Mouse (Mus musculus) left cerebral cortex, adult 18-20 months (tissue): ENCODE results near the gene Tmem14c. TPM values are rescaled to one million over a fixed set of nuclear protein-coding genes. Genes with fewer than 3 reads are reported as not detected.
A peak's percentile ranks its signal among the peaks of the same experiment; 100 is the strongest.
"Not testable (repeated sequence)": the region's sequence is repeated elsewhere in the genome, so short reads cannot be mapped to it uniquely, and the experiment has no call there.

Experiments
- DNase-seq, 2 experiments: peaks; one replicate each; pipeline ENCODE4 v3.0.0; 2021 to 2022; ENCODE audit warnings: low spot score in 2 of 2, mixed read lengths in 1 of 2
- long read RNA-seq, 2 experiments: library from polyadenylated mRNA; stranded (forward); transcript quantifications; one replicate each; pipeline ENCODE4 v2.0.0; 2021
- total RNA-seq, 2 experiments: library from RNA; stranded (reverse); gene quantifications; 2 replicates each; pipeline ENCODE4 v1.2.3; 2021

Tmem14c gene
- 10 to 100 TPM; 52.6 to 58.6 TPM for total RNA-seq
- long read RNA-seq, experiment 1, transcript Tmem14c-201 (6 exons, 914 nt) = major isoform, 32 of 41 reads
- long read RNA-seq, experiment 1, partial matches to known transcripts = 1 of 41 reads
- long read RNA-seq, experiment 1, other reads (novel, unspliced or antisense) = 8 of 41 reads
- long read RNA-seq, experiment 2, transcript Tmem14c-201 (6 exons, 914 nt) = major isoform, 23 of 43 reads
- long read RNA-seq, experiment 2, partial matches to known transcripts = 4 of 43 reads
- long read RNA-seq, experiment 2, other reads (novel, unspliced or antisense) = 16 of 43 reads

- DNase-seq = peak; percentile 95 to 96
These were observed at the start of gene Tmem14c for GRCm38 (mm10) chr13:41015829-41016634. Tmem14c (plus strand) TSS chr13:41016292.

- no peak for DNase-seq
These were observed 48.5 kb upstream of the Tmem14c start for GRCm38 (mm10) chr13:40967609-40968008.

DNA sequence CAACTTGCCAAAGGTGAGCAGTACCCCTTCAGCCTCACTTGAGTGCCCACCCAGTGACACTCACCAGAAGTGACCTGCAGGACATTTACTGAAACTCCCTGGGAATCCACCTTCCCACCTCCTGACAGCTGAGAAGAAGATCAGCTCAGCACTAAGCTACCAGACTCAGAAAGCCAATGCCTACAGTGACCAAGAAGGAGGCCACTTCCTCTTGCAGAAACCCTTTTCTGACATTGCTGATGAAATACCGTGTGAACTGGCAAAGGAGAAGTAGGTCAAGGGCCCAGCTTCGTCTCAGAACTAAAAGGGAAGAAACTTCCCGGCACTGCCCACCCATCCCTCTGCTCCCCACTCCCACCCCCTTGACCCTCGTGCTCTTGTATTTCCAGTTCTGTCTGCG is 47.5 kb upstream of the Tmem14c start:
- DNase-seq = no peak

DNA sequence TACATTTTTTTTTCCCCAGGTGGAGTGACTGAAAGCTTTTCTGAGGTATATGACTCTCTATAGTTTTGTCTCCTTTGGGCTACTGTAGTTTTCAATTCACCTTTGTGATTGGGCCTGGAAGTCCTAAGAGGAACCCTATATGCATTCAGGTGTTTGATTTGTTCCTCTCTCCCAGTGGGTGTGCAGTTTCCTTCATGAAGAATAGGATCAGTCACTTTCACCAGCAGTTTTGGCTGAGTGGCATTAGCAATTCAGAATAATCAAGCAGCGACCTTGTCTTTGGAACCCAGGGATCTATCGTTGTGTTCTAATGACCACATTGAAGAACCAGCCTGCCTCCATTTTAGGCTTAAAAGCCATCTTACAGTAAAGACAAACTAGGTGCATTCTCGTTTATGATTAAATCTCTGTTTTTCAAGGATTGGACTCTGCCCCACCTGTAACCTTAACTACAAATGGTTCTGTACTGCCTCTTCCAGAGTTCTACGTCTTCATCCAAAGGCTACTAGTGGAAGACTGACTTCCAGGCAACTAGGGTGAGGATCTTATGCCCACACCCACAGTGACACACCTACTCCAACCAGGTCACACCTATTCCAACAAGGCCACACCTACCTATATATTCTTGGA is 46.2 kb upstream of the Tmem14c start:
- DNase-seq = no peak

DNA sequence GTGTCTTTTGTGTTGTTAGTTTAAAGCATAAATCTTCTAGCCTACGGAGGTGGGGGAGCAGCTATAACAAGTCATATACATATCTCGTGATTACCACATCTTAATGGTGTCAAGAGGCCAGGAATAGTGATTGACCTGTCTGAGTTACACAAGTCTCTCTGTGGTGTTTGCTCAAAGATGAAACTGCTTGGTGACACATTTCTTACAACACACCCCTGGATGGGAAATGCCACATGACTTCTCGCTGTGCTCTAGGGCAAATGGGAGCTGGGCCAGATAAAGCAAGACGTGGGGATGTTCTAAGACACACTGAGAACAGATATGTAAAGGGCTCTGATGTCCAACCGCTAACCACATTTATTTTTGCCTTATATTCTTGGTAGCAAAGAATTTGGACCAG is 44.8 kb upstream of the Tmem14c start:
- no peak for DNase-seq

DNA sequence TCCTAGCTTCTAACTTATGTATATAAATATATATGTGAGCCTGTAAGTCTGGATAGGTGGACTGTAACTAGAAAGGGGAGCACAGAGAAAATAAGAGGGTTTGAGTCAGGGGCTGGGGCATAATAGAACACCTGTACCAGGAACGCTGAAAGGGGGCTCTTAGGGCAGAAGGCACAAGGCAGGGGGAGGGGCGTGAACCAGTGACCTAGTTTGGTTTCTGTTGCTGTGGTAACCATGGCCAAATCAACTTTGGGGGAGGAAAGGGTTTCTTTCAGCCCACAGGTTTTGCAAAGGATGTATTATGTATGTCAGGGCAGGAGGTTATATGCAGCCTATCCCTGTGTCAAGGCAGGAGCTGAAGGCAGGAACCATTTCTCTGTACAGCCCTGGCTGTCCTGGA is 44.3 kb upstream of the Tmem14c start:
- DNase-seq = no peak

DNA sequence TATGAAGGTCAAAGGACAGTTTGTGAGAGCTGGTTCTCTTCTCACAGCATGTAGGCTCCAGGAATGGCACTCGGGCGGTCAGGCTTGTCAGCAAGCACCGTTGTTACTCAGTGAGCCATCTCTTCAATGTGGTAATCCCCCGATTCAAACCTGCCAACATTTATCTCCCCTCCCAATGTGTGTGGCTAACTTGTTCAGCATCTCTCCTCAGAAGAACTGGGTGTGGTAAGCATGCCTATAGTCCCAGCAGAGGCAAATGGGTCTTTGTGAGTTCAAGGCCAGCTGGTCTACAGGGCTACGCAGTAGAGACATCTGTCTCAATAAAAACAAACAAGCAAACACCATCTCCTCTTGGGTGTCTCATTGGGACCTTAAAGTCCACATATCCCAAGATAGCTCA is 43.1 kb upstream of the Tmem14c start:
- DNase-seq = no peak

DNA sequence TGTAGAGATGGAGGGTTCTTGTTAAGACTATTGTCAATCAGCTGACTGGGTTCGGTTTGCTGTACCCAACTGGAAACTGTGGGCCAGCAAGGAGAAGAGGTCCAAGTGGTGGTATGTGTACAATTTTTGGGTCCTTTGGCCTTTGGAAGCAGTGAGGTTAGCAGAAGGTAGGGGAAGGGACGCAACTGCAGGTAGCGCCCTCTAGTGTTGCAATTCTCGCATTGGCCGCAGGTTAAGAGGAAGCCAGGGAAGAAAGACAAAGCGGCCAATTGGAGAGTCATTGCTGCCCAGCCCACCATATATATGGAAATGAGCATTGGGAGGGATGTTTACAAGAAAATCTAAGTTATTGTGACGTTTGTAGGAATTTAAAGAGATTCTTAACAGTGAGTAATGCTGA is 38.5 kb upstream of the Tmem14c start:
- peak; percentile 34 to 60 for DNase-seq

DNA sequence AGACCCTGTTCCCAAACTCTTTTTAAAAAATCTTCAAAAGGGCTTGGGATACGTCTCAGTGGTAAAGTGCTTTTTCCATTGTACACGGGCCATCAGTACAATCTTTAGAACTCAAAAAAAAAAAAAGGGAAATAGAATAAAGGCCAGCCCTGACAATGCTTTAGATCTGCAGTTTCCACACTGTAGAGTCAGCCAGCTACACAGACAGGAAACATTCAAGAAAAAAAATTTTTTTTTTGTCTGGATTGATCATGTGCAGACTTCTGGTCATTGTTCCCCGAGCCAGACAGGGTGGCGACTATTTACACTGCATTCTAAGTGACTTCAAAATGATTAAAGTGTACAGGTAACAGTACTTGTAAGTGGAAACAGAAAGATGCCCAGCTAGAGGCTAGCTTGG is 37.4 kb upstream of the Tmem14c start:
- no peak for DNase-seq

DNA sequence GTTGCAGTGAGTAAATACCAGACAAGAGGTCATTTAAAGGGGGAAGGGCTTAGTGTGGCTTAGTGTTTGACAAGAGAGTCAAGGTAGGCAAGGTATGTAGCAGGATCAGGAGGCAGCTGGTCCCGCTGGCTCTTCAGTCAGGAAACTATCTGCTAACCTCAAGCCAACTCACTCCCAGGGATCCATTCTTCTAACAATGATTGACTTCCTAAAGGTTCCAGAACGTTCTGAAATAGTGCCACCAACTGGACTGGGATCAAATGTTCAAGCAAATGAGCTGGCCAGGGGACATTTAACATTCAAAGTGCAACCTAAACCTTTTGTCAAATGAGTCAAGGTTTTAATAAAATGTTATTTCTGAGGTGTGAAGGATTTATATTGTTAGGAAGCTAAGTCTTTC is 36.8 kb upstream of the Tmem14c start:
- DNase-seq = no peak

- DNase-seq = no peak
These were observed 33.3 kb upstream of the Tmem14c start for GRCm38 (mm10) chr13:40982759-40983158.

DNA sequence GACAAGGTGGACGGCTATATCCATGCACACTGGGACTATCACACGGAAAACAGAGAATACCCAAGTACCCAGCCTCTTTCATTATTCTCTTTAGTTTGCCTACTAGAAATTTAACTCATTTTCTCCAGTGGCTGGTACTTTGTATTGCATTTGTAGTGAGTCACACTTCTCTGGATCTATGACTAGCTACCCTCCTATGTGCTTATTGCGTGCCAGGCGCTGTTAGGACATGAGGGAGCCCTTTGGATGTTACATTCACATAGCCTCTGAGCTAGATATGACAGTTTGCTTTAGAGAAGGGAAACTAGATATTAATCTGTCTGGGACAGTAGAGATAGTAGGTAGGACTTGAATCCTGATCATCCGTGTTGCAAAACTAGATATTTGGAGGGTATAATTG is 30.0 kb upstream of the Tmem14c start:
- DNase-seq = no peak

DNA sequence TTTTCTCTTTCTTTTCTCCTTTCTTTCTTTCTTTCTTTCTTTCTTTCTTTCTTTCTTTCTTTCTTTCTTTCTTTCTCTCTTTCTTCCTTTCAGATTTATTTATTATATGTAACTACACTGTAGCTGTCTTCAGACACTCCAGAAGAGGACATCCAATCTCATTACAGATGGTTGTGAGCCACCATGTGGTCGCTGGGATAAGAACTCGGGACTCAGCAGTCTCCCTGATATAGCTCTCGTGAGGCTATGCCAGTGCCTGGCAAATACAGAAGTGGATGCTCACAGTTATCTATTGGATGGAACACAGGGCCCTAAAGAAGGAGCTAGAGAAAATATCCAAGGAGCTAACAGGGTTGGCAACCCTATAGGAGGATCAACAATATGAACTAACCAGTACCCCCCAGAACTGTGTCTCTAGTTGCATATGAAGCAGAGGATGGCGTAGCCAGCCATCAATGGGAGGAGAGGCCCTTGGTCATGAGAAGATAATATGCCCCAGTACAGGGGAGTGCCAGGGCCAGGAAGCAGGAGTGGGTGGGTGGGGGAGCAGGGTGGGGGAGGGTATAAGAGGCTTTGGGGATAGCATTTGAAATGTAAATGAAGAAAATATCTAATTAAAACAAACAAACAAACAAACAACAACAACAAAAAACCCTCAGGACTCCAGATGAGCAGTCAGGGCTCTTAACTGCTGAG is 28.3 kb upstream of the Tmem14c start:
- DNase-seq = not testable (repeated sequence)

DNA sequence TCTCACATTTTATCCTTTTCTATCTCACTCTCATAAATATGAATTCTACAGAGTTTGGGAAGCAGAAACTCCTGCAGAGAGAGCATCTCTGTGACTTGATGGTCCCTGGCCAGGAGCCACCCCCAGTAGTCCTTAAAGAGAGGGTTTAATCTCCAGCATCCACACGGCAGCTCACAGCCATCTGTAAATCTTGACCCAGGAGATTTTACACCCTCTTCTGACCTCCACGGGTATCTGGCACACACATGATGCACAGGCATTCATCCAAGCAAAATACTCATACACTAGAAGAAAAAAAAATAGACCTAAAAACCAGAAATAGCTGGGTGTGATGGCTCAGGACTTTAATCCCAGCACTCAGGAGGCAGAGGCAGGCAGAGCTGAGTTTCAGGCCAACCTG is 27.7 kb upstream of the Tmem14c start:
- no peak for DNase-seq

GRCm38 (mm10) chr13:40994487-40995263 is 21.4 kb upstream of the Tmem14c start:
- DNase-seq = no peak

- DNase-seq = not testable (repeated sequence)
These were observed 17.6 kb upstream of the Tmem14c start for GRCm38 (mm10) chr13:40998537-40998936.

DNA sequence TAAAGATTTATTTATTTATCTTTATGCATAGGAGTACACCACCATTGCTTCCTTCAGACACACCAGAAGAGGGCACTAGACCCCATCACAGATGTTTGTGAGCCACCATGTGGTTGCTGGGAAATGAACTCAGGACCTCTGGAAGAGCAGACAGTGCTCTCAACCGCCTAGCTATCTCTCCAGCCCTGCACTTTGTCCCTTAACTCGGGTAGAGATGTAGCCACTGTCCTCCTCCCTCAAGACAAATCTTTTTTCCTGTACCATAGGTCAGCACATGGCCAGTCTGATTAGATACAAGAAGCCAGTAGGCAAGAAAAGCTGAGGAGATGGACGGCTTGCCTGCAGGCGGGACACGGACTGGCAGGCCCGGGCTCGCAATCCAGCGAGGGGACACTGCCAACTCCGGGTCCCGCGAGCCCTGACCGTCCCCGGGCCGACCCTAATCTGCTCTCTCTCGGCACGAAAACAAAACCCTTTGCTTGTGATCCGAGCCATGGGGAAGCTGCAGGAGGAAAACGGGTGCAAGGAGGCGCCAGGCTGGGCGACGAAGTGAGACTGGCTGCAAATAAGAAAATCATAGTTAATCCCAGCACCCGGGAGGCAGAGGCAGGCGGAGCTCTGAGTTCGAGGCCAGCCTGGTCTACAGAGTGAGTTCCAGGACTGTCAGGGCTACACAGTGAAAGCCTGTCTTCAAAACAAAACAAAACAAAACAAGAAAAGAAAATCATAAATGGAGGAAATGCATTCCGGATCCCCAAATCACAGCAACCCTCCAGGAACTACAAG is 15.8 kb upstream of the Tmem14c start:
- peak in 1 of 2 experiments; percentile 11 for DNase-seq

DNA sequence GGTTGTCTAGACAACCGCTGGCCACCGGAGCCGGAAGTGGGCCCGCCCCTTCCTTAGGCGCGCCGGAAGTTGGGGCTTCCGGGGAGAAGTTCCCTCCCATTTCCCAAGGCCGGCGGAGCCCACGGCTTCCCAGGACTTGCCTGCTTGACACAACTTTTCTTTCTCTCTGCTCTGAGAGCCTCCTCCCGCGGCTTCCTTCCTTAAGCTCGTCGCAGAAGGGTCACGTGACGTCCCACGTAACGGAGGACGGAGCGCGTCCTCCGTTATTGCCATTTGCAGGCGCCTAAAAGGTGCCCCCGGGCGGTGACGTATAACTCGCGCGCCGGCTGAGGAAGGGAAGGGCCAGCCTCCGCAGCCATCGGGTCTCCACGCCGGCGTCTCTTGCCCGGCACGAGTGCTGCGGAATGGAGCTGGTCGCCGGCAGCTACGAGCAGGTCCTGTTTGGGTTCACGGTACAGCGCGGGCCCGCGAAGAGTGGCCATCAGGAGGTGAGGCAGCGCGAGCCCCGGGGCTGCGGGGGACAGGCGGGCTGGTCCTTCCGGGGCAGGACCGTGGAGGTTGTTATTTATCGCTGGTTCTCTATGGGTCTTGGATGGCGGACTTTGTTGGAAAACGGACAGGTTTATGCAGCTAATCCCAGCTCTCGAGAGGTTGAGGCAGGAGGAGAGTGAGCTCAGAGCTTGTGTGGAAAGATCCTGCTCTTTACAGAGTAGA is 15.0 kb upstream of the Tmem14c start, which contains the start of gene Pak1ip1:
TSS of gene Pak1ip1 (plus strand) at position 98 of the 714 bp plus-strand sequence.
- peak; percentile 93 for DNase-seq

- no peak for DNase-seq
These were observed 14.1 kb upstream of the Tmem14c start for GRCm38 (mm10) chr13:41002001-41002400.
